Mouse (Mus musculus): ENCODE measurements around the gene Il22ra1. TPM values are rescaled to one million over a fixed set of nuclear protein-coding genes. Genes with fewer than 3 reads are reported as not detected.

Gene Il22ra1
- total and polyA plus RNA-seq, 2 experiments = 1.4 to 4.1 TPM

DNA sequence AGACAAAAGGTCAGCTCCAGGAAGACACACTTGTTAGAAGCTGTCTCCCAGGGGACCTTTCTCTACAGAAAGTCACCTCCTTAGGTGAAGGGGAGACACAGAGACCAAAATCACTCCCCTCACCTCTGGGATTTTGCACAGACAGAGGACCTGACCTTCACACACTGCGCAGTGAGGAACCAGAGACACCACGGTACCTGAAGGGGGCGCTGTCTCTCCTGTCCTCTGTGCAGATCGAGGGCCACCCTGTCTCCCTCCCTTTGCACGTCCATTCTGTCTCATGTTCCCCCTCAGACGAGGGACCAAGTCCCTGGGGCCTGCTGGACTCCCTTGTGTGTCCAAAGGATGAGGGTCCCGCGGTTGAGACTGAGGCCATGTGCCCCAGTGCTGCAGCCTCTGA, 22.9 kb downstream of the Il22ra1 start:
- Histone ChIP-seq H3K27me3 (ENCODE audit: control insufficient read depth, insufficient read depth, low read length) (no peaks in the 10 kb centered on the region), H3K4me1 (ENCODE audit: control insufficient read depth, insufficient read depth, low read length) (peaks cover 26% of the 10 kb centered on the region), H3K36me3 (ENCODE audit: control insufficient read depth, insufficient read depth, low read length) (no peaks in the 10 kb centered on the region), H3K27ac (replicated peaks; ENCODE audit: insufficient read depth, low read depth, low read length) (peak overlapping the region; percentile 86), H3K4me3 (ENCODE audit: insufficient read depth, low read depth, low read length) (no peak overlapping the region), H3K79me2 (ENCODE audit: control insufficient read depth, insufficient read depth, low read length) (no peaks in the 10 kb centered on the region), H3K9ac (ENCODE audit: low read depth, low read length) (no peak overlapping the region)
- TF ChIP-seq CTCF (IDR thresholded peaks at IDR 0.05; ENCODE audit: low read depth, low read length) (peak; percentile 32), POLR2A (IDR thresholded peaks at IDR 0.05; ENCODE audit: extremely low read depth, insufficient read depth, low read length) (no peak)
- DNase-seq (ENCODE audit: extremely low read depth, low read depth, low spot score) = no peak
- 88% methylated on average over 8 of the region's 8 CpGs for WGBS

DNA sequence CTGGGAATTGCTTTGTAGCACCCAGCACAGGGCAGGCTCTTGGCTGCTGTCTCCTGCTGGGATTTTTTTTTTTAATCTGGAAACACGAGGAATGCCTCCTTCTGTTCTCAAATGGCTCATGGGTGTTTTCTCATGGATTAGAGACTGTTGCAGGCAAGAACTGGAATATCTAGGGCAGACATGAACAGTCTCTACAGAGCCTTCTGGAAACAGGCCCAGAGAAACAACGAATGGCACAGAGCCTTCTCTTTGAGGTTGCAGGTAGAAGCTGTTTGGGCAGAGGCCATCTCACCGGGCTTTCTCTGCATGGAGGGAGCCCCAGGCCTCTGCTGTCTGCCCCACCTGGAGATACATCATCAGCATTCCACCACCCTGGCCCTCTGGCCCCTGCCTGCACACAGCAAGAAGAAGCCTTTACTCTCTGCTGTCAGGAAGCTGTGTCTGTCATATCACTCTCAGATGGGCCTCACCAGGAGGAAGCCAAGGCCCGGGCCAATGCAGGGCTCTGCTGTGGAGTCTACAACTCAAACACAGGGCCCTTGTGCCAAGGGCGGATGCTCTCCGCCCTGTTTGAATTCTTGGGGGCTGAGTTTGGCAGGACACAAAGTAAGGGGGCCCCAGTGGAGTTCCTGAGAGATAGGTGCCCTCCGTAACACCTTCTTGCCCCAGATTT, 24.3 kb downstream of the Il22ra1 start:
- Histone ChIP-seq H3K27ac (replicated peaks; ENCODE audit: insufficient read depth, low read depth, low read length) (peak overlapping the region; percentile 86), H3K79me2 (ENCODE audit: control insufficient read depth, insufficient read depth, low read length) (no peaks in the 10 kb centered on the region), H3K4me3 (ENCODE audit: insufficient read depth, low read depth, low read length) (no peak overlapping the region), H3K36me3 (ENCODE audit: control insufficient read depth, insufficient read depth, low read length) (no peaks in the 10 kb centered on the region), H3K4me1 (ENCODE audit: control insufficient read depth, insufficient read depth, low read length) (peaks cover 25% of the 10 kb centered on the region), H3K27me3 (ENCODE audit: control insufficient read depth, insufficient read depth, low read length) (no peaks in the 10 kb centered on the region), H3K9ac (ENCODE audit: low read depth, low read length) (peak overlapping the region; percentile 6; the same call in 1 of the 2 replicates)
- no peak for TF ChIP-seq POLR2A (IDR thresholded peaks at IDR 0.05; ENCODE audit: extremely low read depth, insufficient read depth, low read length)
- TF ChIP-seq CTCF (IDR thresholded peaks at IDR 0.05; ENCODE audit: low read depth, low read length) = no peak
- peak; percentile 89 for DNase-seq (ENCODE audit: extremely low read depth, low read depth, low spot score)
- 17% methylated on average over 7 of the region's 7 CpGs for WGBS

DNA sequence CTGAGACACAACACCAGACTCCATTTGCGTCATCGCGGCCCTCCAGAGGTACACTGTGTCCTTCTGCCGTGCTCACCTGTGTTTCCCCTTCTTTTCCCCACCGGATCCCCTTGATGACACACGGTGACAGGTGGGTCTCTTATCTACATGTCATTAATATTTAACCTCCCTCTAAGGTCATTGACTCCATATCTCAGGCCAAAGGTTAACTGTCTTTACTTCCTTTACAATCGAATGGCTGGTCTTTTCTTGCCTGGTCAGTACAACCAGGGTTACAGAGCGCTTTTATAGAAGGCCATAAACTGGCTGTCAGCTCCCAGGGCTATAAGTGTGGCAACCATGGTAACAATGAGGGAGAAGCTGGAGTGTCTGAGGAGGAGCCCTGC, 24.8 kb downstream of the Il22ra1 start:
- no peak overlapping the region for H3K4me3 ChIP-seq (ENCODE audit: insufficient read depth, low read depth, low read length)
- H3K9ac ChIP-seq (ENCODE audit: low read depth, low read length) = peak overlapping the region; percentile 13; the same call in 1 of the 2 replicates
- peak; percentile 90 for DNase-seq (ENCODE audit: extremely low read depth, low read depth, low spot score)
- H3K27ac ChIP-seq (replicated peaks; ENCODE audit: insufficient read depth, low read depth, low read length) = peak overlapping the region; percentile 86
- TF ChIP-seq POLR2A (IDR thresholded peaks at IDR 0.05; ENCODE audit: extremely low read depth, insufficient read depth, low read length) (no peak), CTCF (IDR thresholded peaks at IDR 0.05; ENCODE audit: low read depth, low read length) (no peak)
- H3K79me2 ChIP-seq (ENCODE audit: control insufficient read depth, insufficient read depth, low read length) = no peaks in the 10 kb centered on the region
- no peaks in the 10 kb centered on the region for H3K36me3 ChIP-seq (ENCODE audit: control insufficient read depth, insufficient read depth, low read length)
- WGBS = 20% methylated on average over 8 of the region's 8 CpGs
- H3K4me1 ChIP-seq (ENCODE audit: control insufficient read depth, insufficient read depth, low read length) = peaks cover 25% of the 10 kb centered on the region
- H3K27me3 ChIP-seq (ENCODE audit: control insufficient read depth, insufficient read depth, low read length) = no peaks in the 10 kb centered on the region

DNA sequence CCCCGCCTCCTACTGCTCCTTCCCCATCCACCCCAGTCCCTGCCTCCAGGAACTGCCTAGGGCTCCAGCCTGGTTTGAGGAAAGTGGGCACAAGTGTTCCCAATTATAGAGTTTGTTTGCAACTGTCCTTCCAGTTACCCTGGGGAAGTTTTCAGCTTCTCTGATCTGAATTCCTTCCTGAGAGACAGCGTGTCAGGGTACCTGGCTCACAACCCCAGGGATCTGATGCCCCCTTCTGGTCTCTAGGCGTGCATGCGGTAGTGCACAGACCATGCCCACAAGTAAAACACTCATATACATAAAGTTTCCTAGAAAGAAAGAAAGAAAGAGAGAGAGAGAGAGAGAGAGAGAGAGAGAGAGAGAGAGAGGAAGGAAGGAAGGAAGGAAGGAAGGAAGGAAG, 30.4 kb downstream of the Il22ra1 start:
- Histone ChIP-seq H3K4me3 (ENCODE audit: insufficient read depth, low read depth, low read length) (no peak overlapping the region), H3K9ac (ENCODE audit: low read depth, low read length) (no peak overlapping the region), H3K4me1 (ENCODE audit: control insufficient read depth, insufficient read depth, low read length) (peaks cover 5% of the 10 kb centered on the region), H3K27ac (replicated peaks; ENCODE audit: insufficient read depth, low read depth, low read length) (no peak overlapping the region), H3K36me3 (ENCODE audit: control insufficient read depth, insufficient read depth, low read length) (no peaks in the 10 kb centered on the region), H3K27me3 (ENCODE audit: control insufficient read depth, insufficient read depth, low read length) (no peaks in the 10 kb centered on the region), H3K79me2 (ENCODE audit: control insufficient read depth, insufficient read depth, low read length) (no peaks in the 10 kb centered on the region)
- TF ChIP-seq CTCF (IDR thresholded peaks at IDR 0.05; ENCODE audit: low read depth, low read length) (peak; percentile 84), POLR2A (IDR thresholded peaks at IDR 0.05; ENCODE audit: extremely low read depth, insufficient read depth, low read length) (no peak)
- 57% methylated on average over 4 of the region's 4 CpGs for WGBS
- DNase-seq (ENCODE audit: extremely low read depth, low read depth, low spot score) = peak; percentile 43

DNA sequence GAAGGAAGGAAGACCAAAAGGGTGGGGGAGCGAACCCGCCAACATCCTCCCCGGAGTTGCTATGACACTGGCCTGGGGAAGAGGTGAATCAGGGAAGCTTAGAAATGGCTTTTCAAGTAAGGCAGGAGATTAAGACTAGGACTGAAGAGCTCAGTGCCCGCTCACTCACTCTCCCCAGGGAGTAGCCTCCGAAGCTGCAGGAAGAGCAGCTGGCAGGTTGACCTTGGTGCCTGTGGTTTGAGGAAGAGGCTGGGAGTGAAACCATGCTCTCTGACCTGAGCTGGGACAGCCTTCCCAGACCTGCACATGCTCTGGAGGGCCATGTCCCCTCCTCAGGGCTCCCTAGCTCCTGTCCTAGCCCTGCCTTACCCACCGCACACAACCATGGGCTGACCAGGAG, 30.9 kb downstream of the Il22ra1 start:
- H3K79me2 ChIP-seq (ENCODE audit: control insufficient read depth, insufficient read depth, low read length) = no peaks in the 10 kb centered on the region
- no peaks in the 10 kb centered on the region for H3K27me3 ChIP-seq (ENCODE audit: control insufficient read depth, insufficient read depth, low read length)
- H3K27ac ChIP-seq (replicated peaks; ENCODE audit: insufficient read depth, low read depth, low read length) = no peak overlapping the region
- TF ChIP-seq POLR2A (IDR thresholded peaks at IDR 0.05; ENCODE audit: extremely low read depth, insufficient read depth, low read length) = no peak
- TF ChIP-seq CTCF (IDR thresholded peaks at IDR 0.05; ENCODE audit: low read depth, low read length) = no peak
- H3K36me3 ChIP-seq (ENCODE audit: control insufficient read depth, insufficient read depth, low read length) = no peaks in the 10 kb centered on the region
- H3K4me1 ChIP-seq (ENCODE audit: control insufficient read depth, insufficient read depth, low read length) = peaks cover 1% of the 10 kb centered on the region; the same call in 1 of the 2 replicates
- no peak overlapping the region for H3K4me3 ChIP-seq (ENCODE audit: insufficient read depth, low read depth, low read length)
- H3K9ac ChIP-seq (ENCODE audit: low read depth, low read length) = no peak overlapping the region
- WGBS = 77% methylated on average over 6 of the region's 6 CpGs
- no peak for DNase-seq (ENCODE audit: extremely low read depth, low read depth, low spot score)

DNA sequence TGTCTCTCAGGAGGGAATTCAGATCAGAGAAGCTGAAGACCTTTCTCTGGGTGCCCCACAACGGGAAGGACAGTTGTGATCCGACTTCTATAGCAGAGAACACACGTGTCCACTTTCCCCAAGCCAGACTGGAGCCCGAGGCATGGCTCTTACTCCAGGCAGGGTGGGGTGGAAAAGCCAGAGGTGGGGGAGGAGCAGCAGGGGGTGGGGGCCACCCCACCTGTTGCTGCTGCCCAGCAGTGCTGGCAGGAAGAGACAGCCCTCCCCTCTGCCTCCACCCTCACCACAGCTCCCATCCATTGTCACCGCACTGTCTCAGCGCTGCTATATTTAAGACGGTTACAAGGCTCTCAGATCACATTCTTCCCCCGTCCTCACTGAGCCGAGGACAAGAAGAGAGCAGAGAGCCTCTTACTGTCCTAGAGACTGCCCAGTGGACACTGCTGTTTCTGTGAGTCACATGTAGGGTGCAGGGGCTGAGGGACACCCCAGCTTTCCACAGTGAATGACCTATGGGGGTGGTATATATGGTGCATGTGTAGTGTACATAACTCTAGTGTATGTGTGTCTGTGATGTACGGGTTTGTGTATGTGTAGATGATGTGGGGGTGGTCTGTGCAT, 31.5 kb downstream of the Il22ra1 start, which contains the start of gene Myom3:
Gene Myom3 (plus strand): TSS at position 360 of the 621 bp plus-strand sequence.
- DNase-seq (ENCODE audit: extremely low read depth, low read depth, low spot score) = no peak
- no peak within 1 kb of the TSS for H3K9ac ChIP-seq (ENCODE audit: low read depth, low read length)
- no peak within 1 kb of the TSS for H3K4me3 ChIP-seq (ENCODE audit: insufficient read depth, low read depth, low read length)
- 76% methylated on average over 10 of the region's 10 CpGs for WGBS
- no peaks in the 10 kb centered on the region for H3K36me3 ChIP-seq (ENCODE audit: control insufficient read depth, insufficient read depth, low read length)
- no peaks in the 10 kb centered on the region for H3K79me2 ChIP-seq (ENCODE audit: control insufficient read depth, insufficient read depth, low read length)
- peaks cover 1% of the 10 kb centered on the region for H3K4me1 ChIP-seq (ENCODE audit: control insufficient read depth, insufficient read depth, low read length)
- H3K27me3 ChIP-seq (ENCODE audit: control insufficient read depth, insufficient read depth, low read length) = no peaks in the 10 kb centered on the region
- no peak for TF ChIP-seq CTCF (IDR thresholded peaks at IDR 0.05; ENCODE audit: low read depth, low read length)
- TF ChIP-seq POLR2A (IDR thresholded peaks at IDR 0.05; ENCODE audit: extremely low read depth, insufficient read depth, low read length) = no peak
- no peak within 1 kb of the TSS for H3K27ac ChIP-seq (replicated peaks; ENCODE audit: insufficient read depth, low read depth, low read length)
